Mouse (Mus musculus): ENCODE results near the gene Tead1.

DNA sequence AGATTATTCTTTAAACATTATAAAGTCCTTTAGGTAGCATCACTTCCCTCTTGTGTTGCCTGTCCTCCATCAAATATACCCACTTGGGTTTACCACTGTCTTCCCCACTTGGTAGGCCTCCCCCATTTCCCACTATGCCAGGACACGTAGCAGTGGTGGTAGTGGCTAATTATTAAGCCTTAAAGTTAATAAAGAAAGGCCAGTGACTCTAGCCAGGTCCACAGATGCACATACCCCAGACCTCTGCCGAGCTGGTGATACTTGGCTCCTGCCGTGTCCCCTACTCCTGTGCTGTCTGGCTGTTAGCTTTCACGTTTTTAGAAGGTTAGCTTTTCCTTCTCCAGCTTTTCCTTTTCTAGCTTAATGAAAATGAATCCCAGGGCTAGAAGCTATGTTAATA lies 152.3 kb downstream of the Tead1 start:
- TF ChIP-seq CTCF (IDR thresholded peaks at IDR 0.05; ENCODE audit: low read depth) (no peak), EP300 (IDR thresholded peaks at IDR 0.05; ENCODE audit: low read depth) (no peak)

Data from liver, postnatal 0 days (tissue).